Mouse (Mus musculus) hematopoietic stem cell, adult 5-6 weeks (primary cell): ENCODE data around the gene Fgd3. TPM values are rescaled to one million over a fixed set of nuclear protein-coding genes. Genes with fewer than 3 reads are reported as not detected.

ENCODE experiments used
- ATAC-seq, 2 experiments: fragments of 125-278 bp in 1 of 2; replicated peaks in 1 of 2; 2 replicates each; pipeline ENCODE4 v1.8.0; 2016 to 2017; ENCODE audit warnings: inconsistent platforms in 2 of 2, mild to moderate bottlenecking in 2 of 2, moderate number of reproducible peaks in 2 of 2, low read depth in 1 of 2, moderate TSS enrichment in 1 of 2; ENCODE audit not compliant: low FRiP score in 2 of 2, poor library complexity in 2 of 2, severe bottlenecking in 2 of 2, insufficient read depth in 1 of 2, low TSS enrichment in 1 of 2
- total RNA-seq: library from RNA; stranded (forward); fragments of 172-1452, 232-1000 nt; gene quantifications from 2 replicates; pipeline ENCODE4 v1.2.3, GENCODE M21; 2017

Gene Fgd3
- total RNA-seq, 1 experiment from 2014 or later = 13.0 TPM

DNA sequence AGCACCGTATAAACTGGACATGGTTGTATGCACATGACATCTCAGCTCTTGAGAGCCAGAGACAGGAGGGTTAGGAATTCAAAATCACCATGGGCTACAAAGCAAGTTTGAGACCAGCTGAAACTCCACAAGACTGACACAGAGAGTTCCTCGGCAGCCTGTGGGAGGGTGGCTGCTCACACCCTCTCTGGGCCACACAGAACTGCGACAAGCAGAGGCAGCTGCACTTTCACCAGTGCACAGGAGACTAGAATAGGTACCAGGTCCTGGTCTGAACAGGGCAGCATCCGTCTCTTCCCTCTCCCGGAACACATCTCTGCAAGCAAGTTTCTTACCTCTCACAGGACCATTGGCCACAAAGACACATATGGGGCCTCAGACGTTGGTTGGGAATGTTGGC is 2.6 kb downstream of the Fgd3 start:
- no peak for ATAC-seq

GRCm38 (mm10) chr13:49316386-49317162 is 3.5 kb downstream of the Fgd3 start:
- ATAC-seq = no peak

DNA sequence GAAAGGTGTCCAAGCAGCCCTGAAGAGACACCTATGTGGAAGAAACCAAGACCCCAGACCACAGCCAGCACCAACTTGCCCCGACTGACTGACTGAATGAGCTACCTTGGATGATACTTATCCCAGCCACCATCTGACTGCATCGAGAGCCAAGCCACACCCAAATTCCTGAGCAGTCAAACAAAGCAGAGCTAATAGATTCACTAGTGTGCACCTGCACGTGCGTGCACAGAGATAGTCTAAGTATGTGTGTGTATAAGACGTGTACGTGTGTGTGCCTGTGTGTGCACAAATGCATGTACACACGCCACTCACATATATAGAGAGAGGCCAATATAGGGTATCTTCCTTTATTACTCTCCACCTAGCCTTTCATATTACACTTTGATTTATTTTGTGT is 8.5 kb downstream of the Fgd3 start:
- ATAC-seq = no peak

DNA sequence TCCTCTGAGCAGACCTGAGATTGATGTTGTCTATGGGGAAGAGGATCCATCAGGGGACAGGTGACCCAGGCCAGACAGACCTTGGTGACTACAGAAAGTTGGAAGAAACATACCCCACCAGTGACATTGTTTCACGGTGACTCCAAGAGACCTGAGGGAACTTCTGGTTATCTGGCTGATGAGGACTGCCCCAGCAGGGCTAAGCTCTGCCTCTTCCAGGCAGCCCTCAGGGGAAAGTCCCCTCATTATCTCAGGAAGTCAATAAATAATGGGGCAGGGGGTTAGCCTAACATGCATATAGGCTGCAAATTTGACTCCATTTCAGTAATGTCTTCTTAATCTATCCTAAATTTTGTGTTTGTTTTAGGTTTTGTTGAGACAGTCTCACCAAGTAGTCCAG is 10.6 kb downstream of the Fgd3 start:
- ATAC-seq = no peak

DNA sequence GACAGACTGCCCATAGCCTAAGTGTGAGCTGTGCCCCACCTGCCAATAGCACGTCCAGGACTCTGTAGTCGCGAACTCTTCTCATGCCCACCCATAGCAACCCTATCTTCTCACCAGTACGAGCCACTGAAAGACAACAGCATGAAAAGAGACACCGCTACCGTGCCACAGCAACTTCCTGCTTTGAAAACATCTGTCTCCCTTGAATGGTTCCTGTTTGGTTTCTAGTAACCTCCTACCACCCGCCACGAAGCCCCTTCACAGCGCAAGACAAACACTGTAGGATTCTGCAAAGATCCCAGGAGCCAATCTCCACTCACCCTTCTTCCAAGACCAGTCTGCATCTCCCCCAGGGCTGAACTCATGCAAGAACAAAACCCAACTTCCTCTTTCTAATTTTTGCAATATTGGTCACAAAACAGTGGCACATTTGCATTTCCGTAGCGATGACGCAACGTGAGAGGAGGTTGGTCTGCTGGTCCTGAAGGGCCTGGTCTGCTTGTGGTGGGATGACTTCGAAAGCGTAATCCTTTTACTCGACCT is 11.2 kb downstream of the Fgd3 start:
- ATAC-seq = peak; percentile 77 to 78

- no peak for ATAC-seq
These were observed 11.9 kb downstream of the Fgd3 start for GRCm38 (mm10) chr13:49308206-49308605.

- peak; percentile 63 to 65 for ATAC-seq
These were observed 12.7 kb downstream of the Fgd3 start for GRCm38 (mm10) chr13:49307311-49307969.

GRCm38 (mm10) chr13:49306771-49307310 is 13.3 kb downstream of the Fgd3 start:
- ATAC-seq = peak in 1 of 2 experiments; percentile 13; a peak in 2 of 4 replicates

- no peak for ATAC-seq
These were observed 19.3 kb downstream of the Fgd3 start for GRCm38 (mm10) chr13:49300771-49301170.

GRCm38 (mm10) chr13:49298514-49299381 is 21.4 kb downstream of the Fgd3 start:
- peak; percentile 69 to 85 for ATAC-seq

GRCm38 (mm10) chr13:49296270-49296669 is 23.8 kb downstream of the Fgd3 start:
- no peak for ATAC-seq

DNA sequence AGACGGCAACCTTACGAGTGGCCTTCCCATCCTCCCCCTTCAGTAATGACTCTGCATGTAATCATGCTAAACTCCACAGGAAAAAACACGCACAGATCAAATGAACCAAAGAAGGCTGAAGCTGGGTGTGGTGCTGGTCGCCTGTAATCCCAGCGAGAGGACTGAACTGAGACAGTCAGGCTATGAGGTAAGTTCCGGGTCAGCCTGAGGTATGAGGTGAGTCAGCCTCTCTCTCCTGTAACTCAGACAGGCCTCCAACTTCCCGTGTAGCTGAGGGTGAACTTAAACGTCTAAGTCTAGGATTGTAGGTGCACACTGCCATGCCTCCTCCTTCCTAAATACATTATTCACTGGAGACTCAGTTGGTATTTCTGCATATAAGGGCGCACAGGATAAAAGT is 26.0 kb downstream of the Fgd3 start:
- ATAC-seq = no peak

DNA sequence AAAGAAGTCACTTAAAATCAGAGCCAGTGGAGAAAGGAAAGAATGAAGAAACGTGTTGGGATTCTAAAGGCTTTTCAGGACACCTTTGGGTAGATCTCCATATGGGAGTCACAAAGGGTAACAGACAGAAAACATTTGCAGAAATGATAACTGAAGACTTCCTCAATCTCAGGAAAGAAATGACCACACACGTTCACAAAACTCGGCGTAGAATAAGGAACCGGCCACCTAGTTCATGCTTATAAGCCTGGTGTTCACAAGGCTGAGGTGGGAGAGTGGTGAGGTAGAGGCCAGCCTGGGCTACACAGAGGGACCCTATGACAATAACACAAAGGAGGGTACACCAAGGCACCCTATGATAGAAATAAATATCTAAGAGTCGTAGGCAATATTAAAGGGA is 28.2 kb downstream of the Fgd3 start:
- peak in 1 of 2 experiments; percentile 46; a peak in 1 of 4 replicates for ATAC-seq

DNA sequence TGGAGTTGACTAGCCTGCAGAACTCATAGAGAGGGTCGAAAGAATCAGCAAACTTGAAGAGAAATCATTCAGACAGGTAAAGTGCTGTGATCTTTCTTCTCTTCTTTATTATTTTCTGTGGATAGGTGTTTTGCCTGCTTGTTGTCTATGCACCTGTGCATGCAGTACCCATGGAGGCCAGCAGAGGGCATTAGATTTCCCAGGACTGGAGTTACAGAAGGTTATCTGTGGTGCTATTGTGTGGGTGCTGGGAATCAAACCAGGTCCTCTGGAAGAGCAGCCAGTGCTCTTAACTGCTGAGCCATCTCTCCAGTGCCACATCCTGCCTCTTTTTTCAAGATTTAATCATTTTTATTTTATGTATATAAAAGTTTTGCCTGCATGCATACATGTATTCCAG is 28.7 kb downstream of the Fgd3 start:
- no peak; a peak in 1 of 4 replicates for ATAC-seq

- no peak for ATAC-seq
These were observed 32.9 kb downstream of the Fgd3 start for GRCm38 (mm10) chr13:49287224-49287623.

GRCm38 (mm10) chr13:49286750-49287149 is 33.4 kb downstream of the Fgd3 start:
- no peak for ATAC-seq

DNA sequence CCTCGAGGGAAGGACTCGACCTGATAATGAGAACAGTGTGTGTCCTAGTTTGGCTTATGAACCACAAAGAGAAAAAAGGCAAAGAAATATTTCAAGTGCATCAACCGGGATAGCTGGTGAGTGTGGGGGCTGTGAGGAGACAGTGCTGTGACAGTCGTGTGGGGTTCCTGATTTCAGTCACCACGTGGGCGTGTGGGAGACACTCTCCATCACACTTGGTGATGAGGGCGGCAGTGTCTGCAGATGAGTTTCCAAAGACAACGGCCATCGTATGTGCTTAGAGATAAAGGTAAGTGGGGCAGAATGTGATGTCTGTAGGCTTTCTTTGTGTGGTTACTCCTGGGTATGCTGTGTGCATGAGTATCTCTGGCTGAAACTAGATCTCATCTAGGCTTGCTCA is 36.4 kb downstream of the Fgd3 start:
- ATAC-seq = no peak
